Mouse (Mus musculus) small intestine, adult 2 months (tissue): Measurements from ENCODE around the gene Dach1.

Experiments used
- CTCF ChIP-seq: fragments of 200-500 bp; IDR thresholded peaks from 2 replicates; pipeline ENCODE4 v1.5.1; 2012; ENCODE audit warnings: low read depth, mild to moderate bottlenecking, control low read depth, inconsistent platforms, low read length, moderate library complexity, mixed read lengths; ENCODE audit not compliant: insufficient replicate concordance, insufficient read length; ENCODE audit errors: extremely low read depth
- POLR2A ChIP-seq: fragments of 200-500 bp; IDR thresholded peaks from 2 replicates; pipeline ENCODE4 v1.6.1; 2012; ENCODE audit warnings: low read depth, mild to moderate bottlenecking, control low read depth, inconsistent platforms, low read length, moderate library complexity

DNA sequence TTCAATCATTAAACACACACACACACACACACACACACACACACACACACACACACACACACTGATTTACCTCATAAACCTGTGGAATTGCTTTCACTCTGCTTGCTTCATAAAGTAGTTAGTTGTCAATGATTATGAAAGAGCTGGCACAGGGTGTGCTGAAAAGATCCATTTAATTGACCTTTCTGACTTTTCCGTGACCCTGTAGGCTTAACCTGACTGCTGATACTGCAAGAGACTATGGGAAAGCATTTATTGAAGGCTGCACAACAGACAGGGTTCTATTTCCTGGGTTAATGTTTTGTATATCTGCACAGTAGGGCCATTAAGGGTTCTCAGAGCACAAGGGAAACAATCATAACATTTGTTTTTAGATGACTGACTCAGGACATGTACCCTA lies 321.9 kb downstream of the Dach1 start:
- TF ChIP-seq CTCF (no peak), POLR2A (no peak)
